Mouse (Mus musculus): Measurements from ENCODE around the gene Tfr2. TPM values are rescaled to one million over a fixed set of nuclear protein-coding genes. Genes with fewer than 3 reads are reported as not detected.

Gene Tfr2
- polyA plus RNA-seq, 1 experiment from 2014 or later = 0.79 TPM

GRCm38 (mm10) chr5:137544926-137545325 is 24.7 kb upstream of the Tfr2 start:
- Histone ChIP-seq H3K36me3 (no peaks in the 10 kb centered on the region), H3K27ac (no peak overlapping the region), H3K27me3 (ENCODE audit: low read depth, poor library complexity, severe bottlenecking) (no peaks in the 10 kb centered on the region), H3K4me3 (no peak overlapping the region), H3K4me1 (no peaks in the 10 kb centered on the region), H3K9me3 (replicated peaks) (no peaks in the 10 kb centered on the region)
- WGBS = 69% methylated on average over 6 of the region's 6 CpGs
- DNase-seq (ENCODE audit: low spot score) = no peak

- DNase-seq (ENCODE audit: low spot score) = no peak
- Histone ChIP-seq H3K27me3 (ENCODE audit: low read depth, poor library complexity, severe bottlenecking) (no peaks in the 10 kb centered on the region), H3K4me1 (no peaks in the 10 kb centered on the region), H3K4me3 (no peak overlapping the region), H3K36me3 (no peaks in the 10 kb centered on the region), H3K27ac (no peak overlapping the region), H3K9me3 (replicated peaks) (no peaks in the 10 kb centered on the region)
- WGBS = 82% methylated on average over 4 of the region's 4 CpGs
Observed at GRCm38 (mm10) chr5:137545596-137545995, 24.0 kb upstream of the Tfr2 start.

GRCm38 (mm10) chr5:137549840-137550239 is 19.8 kb upstream of the Tfr2 start:
- WGBS = 94% methylated on average over 2 of the region's 2 CpGs
- no peak overlapping the region for H3K27ac ChIP-seq
- no peaks in the 10 kb centered on the region for H3K36me3 ChIP-seq
- DNase-seq (ENCODE audit: low spot score) = no peak
- H3K27me3 ChIP-seq (ENCODE audit: low read depth, poor library complexity, severe bottlenecking) = peaks cover 16% of the 10 kb centered on the region
- no peaks in the 10 kb centered on the region for H3K9me3 ChIP-seq (replicated peaks)
- H3K4me1 ChIP-seq = peaks cover 8% of the 10 kb centered on the region; the same call in 1 of the 2 replicates
- no peak overlapping the region for H3K4me3 ChIP-seq

GRCm38 (mm10) chr5:137551119-137551518 is 18.5 kb upstream of the Tfr2 start:
- H3K9me3 ChIP-seq (replicated peaks) = no peaks in the 10 kb centered on the region
- H3K27ac ChIP-seq = no peak overlapping the region
- 81% methylated on average over 5 of the region's 5 CpGs for WGBS
- H3K4me3 ChIP-seq = no peak overlapping the region
- peaks cover 19% of the 10 kb centered on the region for H3K27me3 ChIP-seq (ENCODE audit: low read depth, poor library complexity, severe bottlenecking)
- H3K4me1 ChIP-seq = peaks cover 8% of the 10 kb centered on the region; the same call in 1 of the 2 replicates
- no peaks in the 10 kb centered on the region for H3K36me3 ChIP-seq
- DNase-seq (ENCODE audit: low spot score) = no peak

GRCm38 (mm10) chr5:137553000-137553399 is 16.6 kb upstream of the Tfr2 start:
- H3K4me1 ChIP-seq = peaks cover 8% of the 10 kb centered on the region; the same call in 1 of the 2 replicates
- no peaks in the 10 kb centered on the region for H3K9me3 ChIP-seq (replicated peaks)
- peak overlapping the region; percentile 23 for H3K4me3 ChIP-seq
- H3K27ac ChIP-seq = no peak overlapping the region
- no peak for DNase-seq (ENCODE audit: low spot score)
- peaks cover 19% of the 10 kb centered on the region for H3K27me3 ChIP-seq (ENCODE audit: low read depth, poor library complexity, severe bottlenecking)
- H3K36me3 ChIP-seq = no peaks in the 10 kb centered on the region
- 30% methylated on average over 6 of the region's 6 CpGs for WGBS

GRCm38 (mm10) chr5:137553411-137553837 is 16.2 kb upstream of the Tfr2 start, which contains the start of gene Actl6b:
Gene Actl6b, plus strand, starts transcription at chr5:137553517.
- Histone ChIP-seq H3K36me3 (no peaks in the 10 kb centered on the region), H3K4me1 (peaks cover 8% of the 10 kb centered on the region; the same call in 1 of the 2 replicates), H3K9me3 (replicated peaks) (no peaks in the 10 kb centered on the region), H3K27me3 (ENCODE audit: low read depth, poor library complexity, severe bottlenecking) (peaks cover 19% of the 10 kb centered on the region), H3K27ac (no peak within 1 kb of the TSS), H3K4me3 (peak within 1 kb of the TSS; percentile 23)
- 2% methylated on average over 37 of the region's 37 CpGs for WGBS
- peak; percentile 91 for DNase-seq (ENCODE audit: low spot score)

- Histone ChIP-seq H3K36me3 (no peaks in the 10 kb centered on the region), H3K9me3 (replicated peaks) (no peaks in the 10 kb centered on the region), H3K4me3 (peak overlapping the region; percentile 23; the same call in 1 of the 2 replicates), H3K4me1 (peaks cover 8% of the 10 kb centered on the region; the same call in 1 of the 2 replicates), H3K27me3 (ENCODE audit: low read depth, poor library complexity, severe bottlenecking) (peaks cover 19% of the 10 kb centered on the region), H3K27ac (no peak overlapping the region)
- WGBS = 47% methylated on average over 11 of the region's 11 CpGs
- DNase-seq (ENCODE audit: low spot score) = no peak
Observed at GRCm38 (mm10) chr5:137553898-137554297, 15.7 kb upstream of the Tfr2 start.

GRCm38 (mm10) chr5:137561556-137561955 is 8.1 kb upstream of the Tfr2 start:
- WGBS = 71% methylated on average over 6 of the region's 6 CpGs
- no peaks in the 10 kb centered on the region for H3K27me3 ChIP-seq (ENCODE audit: low read depth, poor library complexity, severe bottlenecking)
- no peaks in the 10 kb centered on the region for H3K9me3 ChIP-seq (replicated peaks)
- no peak overlapping the region for H3K27ac ChIP-seq
- no peak for DNase-seq (ENCODE audit: low spot score)
- no peaks in the 10 kb centered on the region for H3K36me3 ChIP-seq
- H3K4me3 ChIP-seq = no peak overlapping the region
- H3K4me1 ChIP-seq = no peaks in the 10 kb centered on the region

GRCm38 (mm10) chr5:137562965-137563364 is 6.7 kb upstream of the Tfr2 start:
- no peak for DNase-seq (ENCODE audit: low spot score)
- Histone ChIP-seq H3K4me3 (no peak overlapping the region), H3K36me3 (no peaks in the 10 kb centered on the region), H3K4me1 (no peaks in the 10 kb centered on the region), H3K27me3 (ENCODE audit: low read depth, poor library complexity, severe bottlenecking) (0 out of 2 replicates have a peak, but pooled peaks cover 7% of the 10 kb centered on the region), H3K27ac (no peak overlapping the region), H3K9me3 (replicated peaks) (no peaks in the 10 kb centered on the region)
- WGBS = 75% methylated on average over 10 of the region's 10 CpGs

GRCm38 (mm10) chr5:137565744-137566143 is 3.9 kb upstream of the Tfr2 start:
- no peak overlapping the region for H3K27ac ChIP-seq
- no peaks in the 10 kb centered on the region for H3K9me3 ChIP-seq (replicated peaks)
- peaks cover 8% of the 10 kb centered on the region; the same call in 1 of the 2 replicates for H3K4me1 ChIP-seq
- H3K27me3 ChIP-seq (ENCODE audit: low read depth, poor library complexity, severe bottlenecking) = 0 out of 2 replicates have a peak, but pooled peaks cover 7% of the 10 kb centered on the region
- 78% methylated on average over 6 of the region's 6 CpGs for WGBS
- no peak for DNase-seq (ENCODE audit: low spot score)
- H3K4me3 ChIP-seq = no peak overlapping the region
- H3K36me3 ChIP-seq = no peaks in the 10 kb centered on the region

- 94% methylated on average over 5 of the region's 5 CpGs for WGBS
- H3K4me3 ChIP-seq = no peak overlapping the region
- DNase-seq (ENCODE audit: low spot score) = no peak
- peaks cover 8% of the 10 kb centered on the region; the same call in 1 of the 2 replicates for H3K4me1 ChIP-seq
- H3K9me3 ChIP-seq (replicated peaks) = no peaks in the 10 kb centered on the region
- 0 out of 2 replicates have a peak, but pooled peaks cover 7% of the 10 kb centered on the region for H3K27me3 ChIP-seq (ENCODE audit: low read depth, poor library complexity, severe bottlenecking)
- no peak overlapping the region for H3K27ac ChIP-seq
- H3K36me3 ChIP-seq = no peaks in the 10 kb centered on the region
Observed at GRCm38 (mm10) chr5:137566416-137566815, 3.2 kb upstream of the Tfr2 start.

- peaks cover 8% of the 10 kb centered on the region; the same call in 1 of the 2 replicates for H3K4me1 ChIP-seq
- 88% methylated on average over 8 of the region's 8 CpGs for WGBS
- H3K27ac ChIP-seq = no peak overlapping the region
- DNase-seq (ENCODE audit: low spot score) = no peak
- no peaks in the 10 kb centered on the region for H3K36me3 ChIP-seq
- no peak overlapping the region for H3K4me3 ChIP-seq
- H3K9me3 ChIP-seq (replicated peaks) = no peaks in the 10 kb centered on the region
- H3K27me3 ChIP-seq (ENCODE audit: low read depth, poor library complexity, severe bottlenecking) = peaks cover 8% of the 10 kb centered on the region; the same call in 1 of the 2 replicates
Observed at GRCm38 (mm10) chr5:137568223-137568798, 1.3 kb upstream of the Tfr2 start.

- H3K4me1 ChIP-seq = peaks cover 8% of the 10 kb centered on the region; the same call in 1 of the 2 replicates
- no peak overlapping the region for H3K4me3 ChIP-seq
- 65% methylated on average over 12 of the region's 12 CpGs for WGBS
- H3K36me3 ChIP-seq = no peaks in the 10 kb centered on the region
- peaks cover 15% of the 10 kb centered on the region for H3K27me3 ChIP-seq (ENCODE audit: low read depth, poor library complexity, severe bottlenecking)
- no peak for DNase-seq (ENCODE audit: low spot score)
- no peak overlapping the region for H3K27ac ChIP-seq
- H3K9me3 ChIP-seq (replicated peaks) = no peaks in the 10 kb centered on the region
Observed at GRCm38 (mm10) chr5:137569031-137569430, 609 bp upstream of the Tfr2 start.

All from limb, embryonic 10.5 days (tissue).